Mouse (Mus musculus): Measurements from ENCODE around the gene Tfap2e. TPM values are rescaled to one million over a fixed set of nuclear protein-coding genes. Genes with fewer than 3 reads are reported as not detected.

Gene Tfap2e
- polyA plus RNA-seq, 1 experiment from 2014 or later, result not detected

DNA sequence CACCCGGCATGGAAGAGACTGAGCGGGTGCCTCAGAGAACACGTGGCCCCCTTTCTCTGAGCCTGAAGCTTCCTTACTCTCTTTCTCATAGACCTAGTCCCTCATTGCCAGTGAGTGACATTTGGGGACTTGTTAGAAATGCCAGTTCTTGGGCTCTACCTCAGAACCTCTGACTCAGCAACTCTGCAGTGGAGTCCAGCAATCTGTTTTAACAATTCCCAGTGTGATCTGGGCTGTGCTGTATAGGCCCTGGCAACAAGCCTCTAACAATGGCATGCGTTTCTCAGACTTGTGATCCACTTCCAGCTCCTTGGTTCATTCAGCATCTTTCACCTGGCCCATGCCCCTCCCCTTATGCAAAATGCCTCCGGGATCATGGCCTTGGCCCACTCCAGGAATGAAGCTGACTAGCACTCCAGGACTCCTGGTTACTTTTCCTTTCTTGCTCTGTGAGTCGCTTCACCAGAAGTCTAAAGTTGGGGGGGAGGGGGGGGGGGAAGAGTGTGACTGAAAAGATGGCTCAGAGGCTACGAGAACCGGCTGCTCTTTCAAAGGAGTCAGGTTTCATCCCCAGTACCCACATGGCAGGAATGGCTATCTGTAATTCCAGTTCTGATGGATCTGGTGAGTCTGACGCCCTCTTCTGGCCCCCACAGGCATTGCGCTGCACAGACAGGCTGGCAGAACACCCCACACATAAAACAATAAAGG lies 4.1 kb upstream of the Tfap2e start:
- no peak overlapping the region for H3K9ac ChIP-seq
- no peak overlapping the region for H3K4me3 ChIP-seq (replicated peaks)
- H3K4me2 ChIP-seq, result no peak overlapping the region
- H3K27me3 ChIP-seq, result peaks cover 54% of the 10 kb centered on the region
- 42% methylated on average over 10 of the region's 10 CpGs for WGBS (ENCODE audit: insufficient replicate concordance)
- peaks cover 13% of the 10 kb centered on the region for H3K4me1 ChIP-seq (replicated peaks)
- no peaks in the 10 kb centered on the region for H3K9me3 ChIP-seq (replicated peaks)
- H3K36me3 ChIP-seq (replicated peaks), result 0 out of 2 replicates have a peak, but pooled peaks cover 6% of the 10 kb centered on the region
- no peak for ATAC-seq (ENCODE audit: insufficient read depth)
- no peak overlapping the region for H3K27ac ChIP-seq (replicated peaks)

GRCm38 (mm10) chr4:126735382-126736000 lies 549 bp downstream of the Tfap2e start:
- Histone ChIP-seq H3K27ac (replicated peaks) (no peak overlapping the region), H3K4me2 (peak overlapping the region; percentile 50), H3K36me3 (replicated peaks) (no peaks in the 10 kb centered on the region), H3K9me3 (replicated peaks) (no peaks in the 10 kb centered on the region), H3K27me3 (peaks cover 100% of the 10 kb centered on the region), H3K4me3 (replicated peaks) (peak overlapping the region; percentile 31), H3K4me1 (replicated peaks) (peaks cover 13% of the 10 kb centered on the region), H3K9ac (no peak overlapping the region)
- ATAC-seq (ENCODE audit: insufficient read depth), result no peak; the same call in 1 of the 2 replicates
- 3% methylated on average over 61 of the region's 62 CpGs for WGBS (ENCODE audit: insufficient replicate concordance)

DNA sequence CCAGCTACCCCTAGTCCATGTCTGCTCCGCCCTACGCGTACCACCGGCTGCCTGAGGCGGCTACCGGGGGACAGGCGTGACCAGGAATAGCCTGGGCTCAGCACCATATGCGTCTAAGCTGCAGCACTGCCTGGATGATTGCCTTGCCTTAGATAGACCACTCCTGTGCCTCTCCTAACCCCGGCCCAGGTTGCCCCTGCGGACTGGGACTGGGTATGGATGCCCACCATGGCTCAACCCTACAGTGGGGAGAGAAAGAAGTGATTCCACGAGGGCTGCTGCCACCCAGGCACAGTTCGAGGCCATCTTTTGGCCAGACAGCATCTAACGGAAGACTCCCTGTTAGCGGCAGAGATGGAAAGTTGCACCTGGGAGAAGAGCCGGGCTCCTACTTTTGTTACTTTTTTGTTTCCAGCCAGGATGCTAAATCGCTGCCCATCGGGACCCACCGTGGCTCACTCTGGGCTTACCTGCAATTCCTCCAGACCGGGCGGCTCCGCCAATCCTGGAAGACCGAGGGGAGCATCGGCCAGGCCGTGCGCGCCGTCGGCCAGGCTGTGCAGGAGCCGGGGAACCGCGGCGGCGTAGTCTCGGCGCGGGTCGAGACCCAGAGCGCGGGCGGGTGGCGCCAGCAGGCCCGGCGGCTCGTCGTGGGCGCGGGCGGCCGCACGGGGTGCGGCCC lies 1.2 kb downstream of the Tfap2e start:
- Histone ChIP-seq H3K4me3 (replicated peaks) (peak overlapping the region; percentile 31), H3K27ac (replicated peaks) (no peak overlapping the region), H3K9me3 (replicated peaks) (no peaks in the 10 kb centered on the region), H3K36me3 (replicated peaks) (no peaks in the 10 kb centered on the region), H3K27me3 (peaks cover 100% of the 10 kb centered on the region), H3K4me2 (peak overlapping the region; percentile 50), H3K9ac (no peak overlapping the region), H3K4me1 (replicated peaks) (peaks cover 13% of the 10 kb centered on the region)
- 4% methylated on average over 51 of the region's 51 CpGs for WGBS (ENCODE audit: insufficient replicate concordance)
- no peak for ATAC-seq (ENCODE audit: insufficient read depth)

DNA sequence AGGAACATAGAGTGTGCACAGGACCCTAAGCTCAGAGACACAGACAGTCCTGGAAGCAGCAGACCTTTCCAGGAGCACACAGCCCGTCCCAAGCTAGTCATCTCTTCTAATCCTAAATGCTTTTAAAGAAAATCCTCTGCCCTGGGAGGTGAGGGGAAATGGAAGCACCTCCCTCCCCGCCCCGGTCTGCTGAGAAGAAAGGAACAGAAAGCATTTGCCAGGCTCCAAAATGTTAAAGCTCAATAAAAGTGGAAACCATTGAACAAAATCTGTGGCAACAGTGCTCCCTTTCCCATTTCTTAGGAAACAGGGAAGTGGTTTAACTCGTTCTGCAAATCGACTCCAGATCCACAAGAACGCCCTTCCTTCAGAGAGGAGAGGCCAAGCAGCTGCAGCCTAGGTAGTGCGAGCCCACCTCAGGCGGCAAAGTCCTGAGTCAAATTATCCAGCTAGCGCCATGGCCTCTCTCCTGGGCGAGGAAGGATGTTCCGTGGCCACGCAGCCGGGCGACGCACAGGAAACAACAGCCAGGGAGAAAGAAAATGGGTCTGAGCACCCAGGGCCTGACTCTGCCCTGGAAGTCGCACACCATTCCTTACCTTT lies 1.9 kb downstream of the Tfap2e start:
- peaks cover 100% of the 10 kb centered on the region for H3K27me3 ChIP-seq
- ATAC-seq (ENCODE audit: insufficient read depth), result no peak
- no peak overlapping the region for H3K4me2 ChIP-seq

GRCm38 (mm10) chr4:126732531-126733380 lies 3.3 kb downstream of the Tfap2e start:
- Histone ChIP-seq H3K4me1 (replicated peaks) (peaks cover 13% of the 10 kb centered on the region), H3K27ac (replicated peaks) (no peak overlapping the region), H3K4me2 (no peak overlapping the region), H3K9me3 (replicated peaks) (no peaks in the 10 kb centered on the region), H3K27me3 (peaks cover 92% of the 10 kb centered on the region), H3K36me3 (replicated peaks) (no peaks in the 10 kb centered on the region), H3K9ac (no peak overlapping the region), H3K4me3 (replicated peaks) (no peak overlapping the region)
- 6% methylated on average over 26 of the region's 26 CpGs for WGBS (ENCODE audit: insufficient replicate concordance)
- no peak for ATAC-seq (ENCODE audit: insufficient read depth)

More for the DNA sequence above, 1.9 kb downstream of the Tfap2e start:
- Histone ChIP-seq H3K4me3 (replicated peaks) (no peak overlapping the region), H3K36me3 (replicated peaks) (no peaks in the 10 kb centered on the region), H3K4me1 (replicated peaks) (peaks cover 13% of the 10 kb centered on the region), H3K27ac (replicated peaks) (no peak overlapping the region), H3K9me3 (replicated peaks) (no peaks in the 10 kb centered on the region), H3K9ac (no peak overlapping the region)
- WGBS (ENCODE audit: insufficient replicate concordance), result 2% methylated on average over 16 of the region's 16 CpGs

DNA sequence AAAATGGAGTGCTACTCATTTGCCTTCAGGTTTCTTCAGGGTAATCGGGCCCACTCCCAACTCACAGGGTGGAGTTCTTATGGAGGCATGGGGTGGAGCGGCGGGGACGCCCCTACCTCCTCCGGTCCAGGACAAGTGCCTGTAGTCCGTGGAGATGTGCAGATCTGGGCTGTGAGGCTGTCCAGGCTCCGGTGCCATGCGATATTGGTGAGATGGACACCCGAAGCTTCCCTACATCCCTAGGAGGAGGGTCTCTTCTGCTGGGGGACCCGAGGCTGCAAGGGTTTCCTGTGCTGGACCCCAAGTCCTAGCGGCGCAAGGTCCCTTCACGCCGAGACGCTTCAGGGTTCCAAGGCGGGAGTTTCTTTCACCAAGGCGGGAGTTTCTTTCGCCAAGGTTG lies 3.9 kb downstream of the Tfap2e start:
- H3K4me2 ChIP-seq, result no peak overlapping the region

GRCm38 (mm10) chr4:126707439-126707826 lies 28.6 kb downstream of the Tfap2e start:
- H3K27ac ChIP-seq (replicated peaks), result no peak overlapping the region
- H3K27me3 ChIP-seq, result no peaks in the 10 kb centered on the region
- no peak overlapping the region for H3K4me3 ChIP-seq (replicated peaks)
- H3K9ac ChIP-seq, result no peak overlapping the region
- H3K9me3 ChIP-seq (replicated peaks), result no peaks in the 10 kb centered on the region
- peaks cover 79% of the 10 kb centered on the region for H3K36me3 ChIP-seq (replicated peaks)
- no peak overlapping the region for H3K4me2 ChIP-seq
- no peaks in the 10 kb centered on the region for H3K4me1 ChIP-seq (replicated peaks)
- 81% methylated on average over 5 of the region's 5 CpGs for WGBS (ENCODE audit: insufficient replicate concordance)
- ATAC-seq (ENCODE audit: insufficient read depth), result no peak

More for the DNA sequence above, 3.9 kb downstream of the Tfap2e start:
- Histone ChIP-seq H3K36me3 (replicated peaks) (no peaks in the 10 kb centered on the region), H3K27me3 (peaks cover 86% of the 10 kb centered on the region), H3K4me3 (replicated peaks) (no peak overlapping the region), H3K9ac (no peak overlapping the region), H3K4me1 (replicated peaks) (peaks cover 13% of the 10 kb centered on the region), H3K27ac (replicated peaks) (no peak overlapping the region), H3K9me3 (replicated peaks) (no peaks in the 10 kb centered on the region)
- no peak for ATAC-seq (ENCODE audit: insufficient read depth)
- 2% methylated on average over 18 of the region's 18 CpGs for WGBS (ENCODE audit: insufficient replicate concordance)

DNA sequence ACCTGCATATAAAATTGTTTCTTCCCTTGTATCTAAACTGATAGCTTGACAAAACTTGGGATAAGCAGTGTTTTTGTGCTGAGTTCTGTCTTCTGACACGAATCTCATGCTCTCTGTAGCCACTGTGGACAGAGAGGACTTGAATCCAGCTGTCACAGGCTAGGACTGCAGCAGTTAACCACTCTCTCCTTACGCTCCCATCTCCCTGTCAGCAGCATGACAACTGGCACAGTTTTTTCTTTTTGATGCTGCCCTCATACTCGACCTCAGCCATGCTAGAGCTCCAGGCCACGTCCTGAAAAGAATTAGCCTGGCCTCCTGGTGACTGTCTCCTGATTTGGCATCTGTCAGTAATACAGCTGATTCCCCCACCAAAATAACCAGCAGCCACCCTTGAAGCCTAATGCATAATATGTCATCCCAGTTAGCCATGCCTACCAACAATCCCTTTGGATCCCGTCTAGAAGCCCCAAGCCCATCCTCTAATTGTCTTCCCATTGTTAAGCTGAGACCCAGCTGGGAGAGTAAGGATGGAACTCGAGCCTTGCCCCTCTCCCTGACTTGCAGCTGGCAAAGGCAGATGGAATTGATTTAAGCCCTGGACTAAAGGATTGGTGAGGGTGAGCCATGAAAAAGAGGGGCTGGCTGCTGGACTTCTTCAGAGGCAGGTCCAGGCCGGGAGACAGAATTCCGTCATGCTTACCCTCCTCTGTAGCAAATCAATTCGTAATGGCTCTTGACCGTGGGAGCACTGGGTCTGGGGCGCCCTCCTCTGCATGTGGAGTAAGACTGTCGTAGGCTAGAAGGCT lies 29.2 kb downstream of the Tfap2e start:
- H3K4me1 ChIP-seq (replicated peaks), result no peaks in the 10 kb centered on the region
- WGBS (ENCODE audit: insufficient replicate concordance), result 82% methylated on average over 12 of the region's 12 CpGs
- H3K4me3 ChIP-seq (replicated peaks), result no peak overlapping the region
- H3K27me3 ChIP-seq, result no peaks in the 10 kb centered on the region
- peaks cover 82% of the 10 kb centered on the region for H3K36me3 ChIP-seq (replicated peaks)
- no peak for ATAC-seq (ENCODE audit: insufficient read depth)
- no peak overlapping the region for H3K9ac ChIP-seq
- H3K27ac ChIP-seq (replicated peaks), result no peak overlapping the region
- H3K9me3 ChIP-seq (replicated peaks), result no peaks in the 10 kb centered on the region
- H3K4me2 ChIP-seq, result no peak overlapping the region

GRCm38 (mm10) chr4:126696908-126697307 lies 39.1 kb downstream of the Tfap2e start:
- ATAC-seq (ENCODE audit: insufficient read depth), result no peak
- Histone ChIP-seq H3K27ac (replicated peaks) (no peak overlapping the region), H3K4me3 (replicated peaks) (no peak overlapping the region), H3K36me3 (replicated peaks) (peaks cover 58% of the 10 kb centered on the region), H3K4me1 (replicated peaks) (no peaks in the 10 kb centered on the region), H3K9me3 (replicated peaks) (no peaks in the 10 kb centered on the region), H3K9ac (no peak overlapping the region), H3K27me3 (no peaks in the 10 kb centered on the region), H3K4me2 (no peak overlapping the region)
- 81% methylated on average over 4 of the region's 4 CpGs for WGBS (ENCODE audit: insufficient replicate concordance)

- Histone ChIP-seq H3K27ac (replicated peaks) (no peak overlapping the region), H3K9me3 (replicated peaks) (no peaks in the 10 kb centered on the region), H3K9ac (no peak overlapping the region), H3K4me2 (no peak overlapping the region), H3K36me3 (replicated peaks) (peaks cover 46% of the 10 kb centered on the region), H3K4me1 (replicated peaks) (no peaks in the 10 kb centered on the region), H3K4me3 (replicated peaks) (no peak overlapping the region), H3K27me3 (no peaks in the 10 kb centered on the region)
- ATAC-seq (ENCODE audit: insufficient read depth), result no peak
- WGBS (ENCODE audit: insufficient replicate concordance), result 81% methylated on average over 5 of the region's 5 CpGs
Observed at GRCm38 (mm10) chr4:126693021-126693420, 43.0 kb downstream of the Tfap2e start.
